Mouse (Mus musculus) CD4-positive naive resting alpha-beta T cell, adult 76 days (primary cell): ENCODE results near the gene Olfr354. TPM values are rescaled to one million over a fixed set of nuclear protein-coding genes. Genes with fewer than 3 reads are reported as not detected.

Source experiments
- total RNA-seq: library from RNA; stranded (reverse); gene quantifications from one replicate; pipeline ENCODE4 v1.2.4, GENCODE M21; 2023

The Olfr354 gene
- not detected for total RNA-seq

DNA sequence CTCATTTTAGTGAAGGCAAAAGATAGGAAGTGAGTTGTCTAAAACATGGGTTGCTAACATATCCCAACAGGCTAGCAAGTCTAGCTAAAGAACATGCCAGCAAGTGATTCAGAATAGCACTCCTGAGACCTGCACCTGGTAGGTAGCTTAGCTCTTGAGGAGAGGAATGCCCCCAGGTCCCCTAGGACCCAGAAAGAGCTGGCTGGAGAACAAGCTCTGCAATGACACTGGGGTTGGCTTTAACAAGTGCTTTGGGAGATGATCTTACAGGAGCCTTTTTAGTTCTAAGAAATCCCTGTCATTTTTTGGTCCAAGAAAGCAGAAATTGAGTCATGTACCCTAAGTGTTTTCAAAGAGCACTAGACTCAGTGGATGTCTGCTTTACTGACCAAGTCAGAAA is at the start of gene Olfr354:
Gene Olfr354, plus strand, starts transcription at position 301 of the 400 bp plus-strand sequence.

GRCm38 (mm10) chr2:36862560-36862959 is 42.9 kb upstream of the Olfr354 start, which contains the start of gene Olfr351:
Gene Olfr351, minus strand, starts transcription at chr2:36862660.

GRCm38 (mm10) chr2:36868160-36868559 is 37.3 kb upstream of the Olfr354 start, which contains the start of gene Olfr352:
Gene Olfr352, plus strand, starts transcription at chr2:36868460.

GRCm38 (mm10) chr2:36892836-36893235 is 12.6 kb upstream of the Olfr354 start, which contains the start of gene Olfr353:
Gene Olfr353, minus strand, starts transcription at chr2:36892936.

DNA sequence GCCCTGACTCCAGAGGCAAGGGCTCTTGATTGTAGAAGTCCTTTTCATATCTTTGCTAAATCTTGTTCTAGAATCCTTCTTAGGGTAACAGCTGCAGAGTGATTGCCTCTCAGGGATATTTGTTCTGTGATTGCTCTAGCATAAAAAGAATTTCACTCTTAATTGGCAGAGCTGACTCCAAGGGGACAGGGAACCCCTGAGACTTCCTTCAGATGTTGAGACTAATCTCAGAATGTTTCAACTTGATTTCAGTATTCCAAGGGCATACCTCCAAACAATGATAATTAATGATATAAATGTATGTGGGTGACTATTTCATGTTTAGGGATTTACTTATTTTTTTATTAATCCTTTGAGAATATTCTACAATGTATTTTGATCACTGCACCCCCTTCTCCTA is 23.3 kb downstream of the Olfr354 start, which contains the start of gene Olfr355:
Gene Olfr355, minus strand, starts transcription at position 101 of the 400 bp plus-strand sequence.

DNA sequence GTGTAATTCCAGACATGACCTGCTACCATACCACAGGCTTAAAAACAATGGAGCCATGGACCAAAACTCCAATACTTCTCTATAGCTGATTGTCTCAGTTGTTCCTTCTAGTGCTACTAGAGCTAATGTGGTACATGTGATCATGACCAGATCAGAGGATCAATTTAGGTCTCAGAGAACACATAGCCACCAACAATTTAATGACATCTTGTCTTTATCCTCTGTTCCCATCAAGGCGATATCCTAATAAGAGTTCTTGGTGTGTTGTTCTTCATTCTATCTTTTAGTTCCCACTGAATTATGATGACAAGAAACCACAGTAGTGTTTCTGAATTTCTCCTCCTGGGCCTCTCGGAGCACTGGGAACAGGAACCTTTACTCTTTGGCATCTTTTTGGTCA is 31.3 kb downstream of the Olfr354 start, which contains the start of gene Olfr356:
Gene Olfr356, plus strand, starts transcription at position 301 of the 400 bp plus-strand sequence.

Other genes starting within 250 kb of the Olfr354 start
- not detected for gene Olfr346, start 219.9 kb upstream of the Olfr354 start, total RNA-seq
- not detected for gene Olfr347, start 173.8 kb upstream of the Olfr354 start, total RNA-seq
- gene Olfr348, start 121.4 kb upstream of the Olfr354 start, total RNA-seq: not detected
- gene Olfr50, start 115.1 kb upstream of the Olfr354 start, total RNA-seq: not detected
- not detected for gene Olfr3, start 88.6 kb upstream of the Olfr354 start, total RNA-seq
- gene Olfr350, start 59.4 kb upstream of the Olfr354 start, total RNA-seq: not detected
- gene Olfr351, start 43.0 kb upstream of the Olfr354 start, total RNA-seq: not detected
- gene Olfr352, start 37.2 kb upstream of the Olfr354 start, total RNA-seq: not detected
- gene Olfr353, start 12.7 kb upstream of the Olfr354 start, total RNA-seq: not detected
- not detected for gene Olfr355, start 23.2 kb downstream of the Olfr354 start, total RNA-seq
- gene Olfr356, start 31.4 kb downstream of the Olfr354 start, total RNA-seq: not detected
- not detected for gene Olfr357, start 88.1 kb downstream of the Olfr354 start, total RNA-seq
- gene Olfr358, start 103.7 kb downstream of the Olfr354 start, total RNA-seq: not detected
- not detected for gene Olfr360, start 160.1 kb downstream of the Olfr354 start, total RNA-seq
- gene Olfr361, start 183.6 kb downstream of the Olfr354 start, total RNA-seq: not detected
- gene Olfr362, start 212.2 kb downstream of the Olfr354 start, total RNA-seq: not detected
- gene Olfr364-ps1, start 233.6 kb downstream of the Olfr354 start, total RNA-seq: not detected